Mouse (Mus musculus) kidney, embryonic 16.5 days (tissue): ENCODE measurements at regions not wholly inside any gene's neighbourhood (a gene's known extent, or its start where the extent isn't known, plus 50 kb on each side); places are given as distances from the start of the nearest gene placed in this dataset.

Experiments
- ATAC-seq: fragments of 200-750 bp; cut with Nextera tagmentation; 2 replicates; pipeline ENCODE4 v1.8.0; 2017; ENCODE audit warnings: moderate TSS enrichment; ENCODE audit not compliant: low FRiP score, low TSS enrichment
- H3K27ac ChIP-seq: fragments of 300-500 bp; sonication (generic); 2 replicates; pipeline ENCODE4 v1.5.1; 2014; ENCODE audit warnings: low read length
- H3K27me3 ChIP-seq: fragments of 300-500 bp; sonication (generic); 2 replicates; pipeline ENCODE4 v1.6.1; 2014; ENCODE audit warnings: low read length, control low read depth, mixed read lengths; ENCODE audit not compliant: insufficient read depth
- H3K36me3 ChIP-seq: fragments of 300-500 bp; sonication (generic); 2 replicates; pipeline ENCODE4 v1.6.1; 2014; ENCODE audit warnings: low read length, control low read depth, mixed read lengths; ENCODE audit not compliant: insufficient read depth
- H3K4me1 ChIP-seq: fragments of 300-500 bp; sonication (generic); 2 replicates; pipeline ENCODE4 v1.6.1; 2014; ENCODE audit warnings: low read length, control low read depth, mixed read lengths; ENCODE audit not compliant: insufficient read depth
- H3K4me2 ChIP-seq: fragments of 300-500 bp; sonication (generic); replicated peaks from 2 replicates; pipeline ENCODE4 v1.6.1; 2014; ENCODE audit warnings: low read depth, low read length
- H3K4me3 ChIP-seq: fragments of 300-500 bp; sonication (generic); 2 replicates; pipeline ENCODE4 v1.5.1; 2014; ENCODE audit warnings: mild to moderate bottlenecking, low read length
- H3K9ac ChIP-seq: fragments of 300-500 bp; sonication (generic); replicated peaks from 2 replicates; pipeline ENCODE4 v1.6.1; 2014; ENCODE audit warnings: low read length
- H3K9me3 ChIP-seq: fragments of 300-500 bp; sonication (generic); 2 replicates; pipeline ENCODE4 v1.6.1; 2016; ENCODE audit warnings: low read length, control low read depth
- WGBS: fragments of 180-500 bp; shearing (Covaris S2); extraction: QIAGEN DNeasy Blood & Tissue Kit; methylation state at CpG from one replicate; pipeline ENCODE4 v1.1.7; 2014; 5-methylcytosine and 5-hydroxymethylcytosine counted together

DNA sequence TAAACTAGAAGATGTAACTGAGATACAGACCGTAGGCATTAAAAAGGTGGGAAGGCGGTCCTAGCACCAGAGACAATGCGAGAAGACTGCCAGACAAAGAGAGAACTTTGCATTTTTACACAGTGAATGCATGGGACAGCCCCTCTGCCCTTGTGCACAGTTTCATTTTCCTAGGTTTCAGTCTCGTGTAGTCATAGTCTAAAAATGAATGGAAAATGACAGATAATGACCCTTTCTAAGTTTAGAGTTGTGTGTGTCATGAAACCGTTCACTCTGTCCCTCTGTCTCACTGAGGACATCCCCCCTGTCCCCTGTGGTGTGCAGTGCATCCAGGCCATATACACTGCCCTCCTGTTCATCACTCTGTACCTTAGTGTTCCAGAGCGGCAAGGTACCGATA lies 64.6 kb upstream of the Rap1b start:
- Histone ChIP-seq H3K36me3 (no peaks in the 10 kb centered on the region), H3K27me3 (no peaks in the 10 kb centered on the region), H3K27ac (no peak overlapping the region), H3K9ac (no peak overlapping the region), H3K9me3 (no peaks in the 10 kb centered on the region), H3K4me3 (no peak overlapping the region), H3K4me1 (no peaks in the 10 kb centered on the region), H3K4me2 (no peak overlapping the region)
- ATAC-seq: no peak
- WGBS: 88% methylated on average over 7 of the region's 7 CpGs

DNA sequence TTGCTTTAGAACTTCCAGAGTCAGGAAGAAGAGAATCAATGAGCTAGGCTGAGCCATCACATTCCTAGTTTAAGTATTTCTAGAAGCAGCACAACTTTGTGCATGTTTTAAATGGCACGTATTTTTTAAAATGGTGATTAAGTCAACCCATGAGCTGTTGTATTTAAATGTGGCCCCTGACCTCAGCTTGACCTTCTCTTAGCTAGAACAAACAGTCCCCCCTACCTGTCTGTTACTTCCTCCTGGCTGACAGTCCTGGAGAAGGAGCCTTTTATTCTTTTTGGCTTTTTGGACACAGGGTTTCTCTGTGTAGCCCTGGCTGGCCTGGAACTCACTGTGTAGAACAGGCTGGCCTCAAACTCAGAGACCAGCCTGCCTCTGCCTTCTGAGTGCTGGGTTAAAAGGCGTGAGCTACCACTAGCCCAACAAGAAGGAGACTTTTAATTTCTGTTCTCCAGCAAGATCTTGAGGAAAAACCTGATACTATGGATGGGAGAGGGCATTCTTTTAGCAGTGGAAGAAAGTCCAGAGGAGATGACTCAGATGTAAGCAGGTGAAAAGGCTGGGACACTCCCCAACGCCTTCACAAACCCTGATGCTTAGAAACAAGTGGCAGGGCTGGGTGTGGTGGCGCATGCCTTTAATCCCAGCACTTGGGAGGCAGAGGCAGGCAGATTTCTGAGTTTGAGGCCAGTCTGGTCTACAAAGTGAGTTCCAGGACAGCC lies 69.3 kb upstream of the Rap1b start:
- no peaks in the 10 kb centered on the region for H3K9me3 ChIP-seq
- H3K4me3 ChIP-seq: no peak overlapping the region
- H3K4me1 ChIP-seq: no peaks in the 10 kb centered on the region
- H3K36me3 ChIP-seq: no peaks in the 10 kb centered on the region
- H3K27me3 ChIP-seq: no peaks in the 10 kb centered on the region
- no peak overlapping the region for H3K4me2 ChIP-seq
- 86% methylated on average over 4 of the region's 4 CpGs for WGBS
- no peak for ATAC-seq
- H3K27ac ChIP-seq: no peak overlapping the region
- no peak overlapping the region for H3K9ac ChIP-seq

- H3K4me2 ChIP-seq: no peak overlapping the region
- no peak overlapping the region for H3K9ac ChIP-seq
- H3K36me3 ChIP-seq: no peaks in the 10 kb centered on the region
- H3K9me3 ChIP-seq: no peaks in the 10 kb centered on the region
- H3K4me1 ChIP-seq: no peaks in the 10 kb centered on the region
- ATAC-seq: no peak
- H3K4me3 ChIP-seq: no peak overlapping the region
- H3K27ac ChIP-seq: no peak overlapping the region
- WGBS: 29% methylated on average over 7 of the region's 7 CpGs
- H3K27me3 ChIP-seq: no peaks in the 10 kb centered on the region
Measured at GRCm38 (mm10) chr10:117916280-117916679, 70.4 kb upstream of the Rap1b start.

- Histone ChIP-seq H3K9me3 (no peaks in the 10 kb centered on the region), H3K27me3 (no peaks in the 10 kb centered on the region), H3K4me2 (no peak overlapping the region), H3K36me3 (no peaks in the 10 kb centered on the region), H3K27ac (no peak overlapping the region), H3K4me1 (no peaks in the 10 kb centered on the region), H3K4me3 (no peak overlapping the region), H3K9ac (no peak overlapping the region)
- 57% methylated on average over 2 of the region's 2 CpGs for WGBS
- no peak for ATAC-seq
Measured at GRCm38 (mm10) chr10:117917870-117918269, 72.0 kb upstream of the Rap1b start.

DNA sequence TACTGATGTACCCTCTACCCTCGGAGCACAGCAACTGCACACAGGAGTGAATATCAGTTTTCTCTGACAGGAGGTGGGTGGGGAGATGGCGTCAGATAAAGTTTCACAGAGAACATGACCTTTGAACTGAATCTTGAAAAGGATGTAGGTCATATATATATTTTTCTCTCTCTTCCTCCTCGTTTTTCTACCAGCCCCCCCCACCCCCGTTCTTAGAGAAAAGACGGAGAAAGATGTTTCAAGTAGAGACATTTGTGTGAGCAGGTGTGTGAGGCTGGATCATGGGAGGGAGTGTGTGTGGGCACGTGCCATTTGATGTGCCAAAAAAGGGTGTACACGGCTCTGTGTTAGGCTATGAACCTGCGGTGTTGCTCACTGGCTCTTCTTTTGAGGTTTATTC lies 72.8 kb upstream of the Rap1b start:
- Histone ChIP-seq H3K27me3 (no peaks in the 10 kb centered on the region), H3K9ac (no peak overlapping the region), H3K4me1 (no peaks in the 10 kb centered on the region), H3K9me3 (no peaks in the 10 kb centered on the region), H3K27ac (no peak overlapping the region), H3K36me3 (no peaks in the 10 kb centered on the region), H3K4me3 (no peak overlapping the region), H3K4me2 (no peak overlapping the region)
- no peak for ATAC-seq
- 44% methylated on average over 8 of the region's 8 CpGs for WGBS

GRCm38 (mm10) chr10:117919186-117919941 lies 73.5 kb upstream of the Rap1b start:
- H3K9me3 ChIP-seq: no peaks in the 10 kb centered on the region
- ATAC-seq: no peak
- no peak overlapping the region for H3K4me3 ChIP-seq
- H3K27ac ChIP-seq: no peak overlapping the region
- H3K36me3 ChIP-seq: no peaks in the 10 kb centered on the region
- 88% methylated on average over 7 of the region's 7 CpGs for WGBS
- H3K9ac ChIP-seq: no peak overlapping the region
- H3K4me2 ChIP-seq: no peak overlapping the region
- no peaks in the 10 kb centered on the region for H3K27me3 ChIP-seq
- H3K4me1 ChIP-seq: no peaks in the 10 kb centered on the region

DNA sequence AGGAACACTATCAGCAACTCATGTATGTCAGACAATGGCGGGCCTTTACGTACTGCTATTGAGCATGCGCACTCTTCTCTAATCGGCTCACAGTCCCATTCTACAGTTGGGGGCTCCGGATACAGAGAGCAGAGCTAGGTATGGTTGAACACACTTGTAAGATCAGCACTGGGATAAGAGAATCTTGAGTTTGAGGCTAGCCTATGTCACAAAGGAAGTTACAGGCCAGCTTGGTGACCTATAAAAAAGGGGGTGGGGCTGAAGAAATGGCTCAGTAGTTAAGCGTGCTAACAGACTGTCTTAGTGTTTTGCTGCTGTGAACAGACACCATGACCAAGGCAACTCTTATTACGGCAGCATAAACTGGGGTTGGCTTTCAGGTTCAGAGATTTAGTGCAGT lies 79.4 kb upstream of the Rap1b start:
- ATAC-seq: no peak
- no peaks in the 10 kb centered on the region for H3K9me3 ChIP-seq
- 89% methylated on average over 7 of the region's 7 CpGs for WGBS
- no peaks in the 10 kb centered on the region for H3K36me3 ChIP-seq
- no peaks in the 10 kb centered on the region for H3K27me3 ChIP-seq
- no peak overlapping the region for H3K9ac ChIP-seq
- no peak overlapping the region for H3K4me3 ChIP-seq
- H3K27ac ChIP-seq: no peak overlapping the region
- no peak overlapping the region for H3K4me2 ChIP-seq
- no peaks in the 10 kb centered on the region for H3K4me1 ChIP-seq

- Histone ChIP-seq H3K27me3 (no peaks in the 10 kb centered on the region), H3K4me3 (no peak overlapping the region), H3K27ac (no peak overlapping the region), H3K36me3 (no peaks in the 10 kb centered on the region), H3K9ac (no peak overlapping the region), H3K4me1 (no peaks in the 10 kb centered on the region), H3K4me2 (no peak overlapping the region), H3K9me3 (no peaks in the 10 kb centered on the region)
- 0 out of 2 replicates have a peak, but pooled peaks have one; percentile 27 for ATAC-seq
- 86% methylated on average over 31 of the region's 31 CpGs for WGBS
Measured at GRCm38 (mm10) chr10:117925611-117926555, 80.0 kb upstream of the Rap1b start.

GRCm38 (mm10) chr10:117928998-117929397 lies 83.2 kb upstream of the Rap1b start:
- Histone ChIP-seq H3K27ac (no peak overlapping the region), H3K9ac (no peak overlapping the region), H3K27me3 (no peaks in the 10 kb centered on the region), H3K4me3 (no peak overlapping the region), H3K9me3 (no peaks in the 10 kb centered on the region), H3K4me2 (no peak overlapping the region), H3K36me3 (no peaks in the 10 kb centered on the region), H3K4me1 (no peaks in the 10 kb centered on the region)
- 66% methylated on average over 4 of the region's 5 CpGs for WGBS
- ATAC-seq: no peak
